8 mouse cellular contexts compared by ENCODE assay signal in genomic region chr17:33940981-33941380, GRCm38 (mm10). TPM values are rescaled to one million over a fixed set of nuclear protein-coding genes. Genes with fewer than 3 reads are reported as not detected.
DNase-seq lines count a peak whose midpoint lies in the region; ATAC-seq and TF ChIP-seq lines count a peak whose summit lies in the region.

No protein-coding gene starts in this region.

- WGBS in cerebellum, adult 2 months, result 3% methylated on average over 26 of the region's 26 CpGs
- WGBS in intestine, postnatal 0 days, result 3% methylated on average over 26 of the region's 26 CpGs
- 3% methylated on average over 26 of the region's 26 CpGs for WGBS in neural tube, embryonic 15.5 days

- H3K4me1 ChIP-seq in cerebellum, adult 2 months (ENCODE audit: control insufficient read depth, insufficient read depth, low read length), result peaks cover 5% of the 10 kb centered on the region; the same call in 1 of the 2 replicates
- H3K4me1 ChIP-seq in intestine, postnatal 0 days (replicated peaks; ENCODE audit: control insufficient read depth, insufficient read depth, low read length), result peaks cover 4% of the 10 kb centered on the region; the same call in 1 of the 2 replicates
- H3K4me1 ChIP-seq in neural tube, embryonic 15.5 days, result peaks cover 26% of the 10 kb centered on the region

- no peak for TF ChIP-seq CTCF in cerebellum, adult 2 months (IDR thresholded peaks at IDR 0.05; ENCODE audit: borderline replicate concordance, insufficient read depth, low read depth, low read length)
- TF ChIP-seq CTCF in intestine, postnatal 0 days (IDR thresholded peaks at IDR 0.05; ENCODE audit: low read depth), result no peak

- TF ChIP-seq POLR2A in cerebellum, adult 2 months (IDR thresholded peaks at IDR 0.05; ENCODE audit: borderline replicate concordance, insufficient read depth, low read length), result no peak

- H3K27me3 ChIP-seq in cerebellum, adult 2 months (ENCODE audit: control insufficient read depth, insufficient read depth, low read length), result no peaks in the 10 kb centered on the region
- H3K27me3 ChIP-seq in intestine, postnatal 0 days (replicated peaks; ENCODE audit: control insufficient read depth, insufficient read depth, low read length), result no peaks in the 10 kb centered on the region
- H3K27me3 ChIP-seq in neural tube, embryonic 15.5 days (replicated peaks), result no peaks in the 10 kb centered on the region

- DNase-seq in cerebellum, adult 2 months, result no peak
- no peak for DNase-seq in cerebellum, adult 9-11 months
- peak; percentile 51 for DNase-seq in thymus, postnatal 14 days
- DNase-seq in thymus, postnatal 25 days, result no peak
- DNase-seq in spleen, adult 18-20 months, result no peak
- no peak for DNase-seq in right cerebral cortex, adult 18-20 months

- no peak overlapping the region for H3K27ac ChIP-seq in cerebellum, adult 2 months (ENCODE audit: insufficient read depth, low read length)
- H3K27ac ChIP-seq in intestine, postnatal 0 days (ENCODE audit: low read depth, low read length), result no peak overlapping the region
- 0 out of 2 replicates have a peak overlapping the region, but pooled peaks have one; percentile 61 for H3K27ac ChIP-seq in neural tube, embryonic 15.5 days (replicated peaks)

- H3K9me3 ChIP-seq in intestine, postnatal 0 days (ENCODE audit: control insufficient read depth), result no peaks in the 10 kb centered on the region
- no peaks in the 10 kb centered on the region for H3K9me3 ChIP-seq in neural tube, embryonic 15.5 days (replicated peaks)

- H3K9ac ChIP-seq in intestine, postnatal 0 days (ENCODE audit: low read depth, low read length), result peak overlapping the region; percentile 79
- H3K9ac ChIP-seq in neural tube, embryonic 15.5 days (replicated peaks), result peak overlapping the region; percentile 88

- peaks cover 25% of the 10 kb centered on the region for H3K36me3 ChIP-seq in intestine, postnatal 0 days (ENCODE audit: control insufficient read depth, insufficient read depth)
- H3K36me3 ChIP-seq in neural tube, embryonic 15.5 days, result peaks cover 46% of the 10 kb centered on the region

- ATAC-seq in intestine, postnatal 0 days, result no peak
- peak; percentile 12; the same call in 1 of the 2 replicates for ATAC-seq in neural tube, embryonic 15.5 days (ENCODE audit: low FRiP score)

- H3K4me2 ChIP-seq in intestine, postnatal 0 days (replicated peaks; ENCODE audit: low read depth), result peak overlapping the region; percentile 83
- peak overlapping the region; percentile 96 for H3K4me2 ChIP-seq in neural tube, embryonic 15.5 days

- peak overlapping the region; percentile 91 for H3K4me3 ChIP-seq in cerebellum, adult 2 months (replicated peaks; ENCODE audit: insufficient read depth, low read depth, low read length)
- H3K4me3 ChIP-seq in intestine, postnatal 0 days (ENCODE audit: low read depth, low read length), result peak overlapping the region; percentile 57
- peak overlapping the region; percentile 91 for H3K4me3 ChIP-seq in neural tube, embryonic 15.5 days (replicated peaks)

RNA-seq across cellular contexts. Expression of gene Wdr46, which starts 0.5 kb away (rescaled TPM):
- polyA plus RNA-seq in cerebellum, adult 2 months (2012; rRNA removed), result 13.3 and 14.0 TPM in 2 replicates
- 10.6 and 11.2 TPM in 2 replicates for polyA plus RNA-seq in intestine, postnatal 0 days (2015; fragmentation: Nextera tagmentation; extraction: Ambion mirVana)
- polyA plus RNA-seq in neural tube, embryonic 15.5 days (2015; fragmentation: Nextera tagmentation; extraction: Ambion mirVana), result 25.1 and 29.3 TPM in 2 replicates

RNA-seq across cellular contexts. Expression of gene Pfdn6, which starts 0.8 kb away (rescaled TPM):
- 117 and 135 TPM in 2 replicates for polyA plus RNA-seq in cerebellum, adult 2 months (2012; rRNA removed)
- polyA plus RNA-seq in intestine, postnatal 0 days (2015; fragmentation: Nextera tagmentation; extraction: Ambion mirVana), result 111 and 116 TPM in 2 replicates
- polyA plus RNA-seq in neural tube, embryonic 15.5 days (2015; fragmentation: Nextera tagmentation; extraction: Ambion mirVana), result 173 and 183 TPM in 2 replicates

RNA-seq across cellular contexts. Expression of gene B3galt4, which starts 10.3 kb away (rescaled TPM):
- 8.4 and 8.6 TPM in 2 replicates for polyA plus RNA-seq in cerebellum, adult 2 months (2012; rRNA removed)
- polyA plus RNA-seq in intestine, postnatal 0 days (2015; fragmentation: Nextera tagmentation; extraction: Ambion mirVana), result 14.0 and 15.0 TPM in 2 replicates
- 11.9 and 13.1 TPM in 2 replicates for polyA plus RNA-seq in neural tube, embryonic 15.5 days (2015; fragmentation: Nextera tagmentation; extraction: Ambion mirVana)

RNA-seq across cellular contexts. Expression of gene Rgl2, which starts 11.6 kb away (rescaled TPM):
- 171 and 183 TPM in 2 replicates for polyA plus RNA-seq in cerebellum, adult 2 months (2012; rRNA removed)
- polyA plus RNA-seq in intestine, postnatal 0 days (2015; fragmentation: Nextera tagmentation; extraction: Ambion mirVana), result 10.8 and 11.6 TPM in 2 replicates
- 56.8 and 58.8 TPM in 2 replicates for polyA plus RNA-seq in neural tube, embryonic 15.5 days (2015; fragmentation: Nextera tagmentation; extraction: Ambion mirVana)

RNA-seq across cellular contexts. Expression of gene Vps52, which starts 14.6 kb away (rescaled TPM):
- polyA plus RNA-seq in cerebellum, adult 2 months (2012; rRNA removed), result 73.5 and 77.0 TPM in 2 replicates
- polyA plus RNA-seq in intestine, postnatal 0 days (2015; fragmentation: Nextera tagmentation; extraction: Ambion mirVana), result 23.5 and 25.5 TPM in 2 replicates
- 72.3 and 75.7 TPM in 2 replicates for polyA plus RNA-seq in neural tube, embryonic 15.5 days (2015; fragmentation: Nextera tagmentation; extraction: Ambion mirVana)
